Mouse (Mus musculus): ENCODE data around the gene Ms4a3.

Gene Ms4a3

GRCm38 (mm10) chr19:11640732-11641131, at the start of gene Ms4a3:
Gene Ms4a3, minus strand, starts transcription at chr19:11640851.
- no peak for DNase-seq

GRCm38 (mm10) chr19:11661562-11661961, 20.9 kb upstream of the Ms4a3 start:
- no peak for DNase-seq

GRCm38 (mm10) chr19:11660459-11660858, 19.8 kb upstream of the Ms4a3 start, which contains the start of gene Oosp2:
Gene Oosp2, minus strand, starts transcription at chr19:11660559.
- DNase-seq = no peak

GRCm38 (mm10) chr19:11659142-11659541, 18.5 kb upstream of the Ms4a3 start:
- DNase-seq = no peak

- no peak for DNase-seq
These were observed 8.9 kb upstream of the Ms4a3 start for GRCm38 (mm10) chr19:11649564-11649963.

GRCm38 (mm10) chr19:11646166-11646565, 5.5 kb upstream of the Ms4a3 start:
- no peak for DNase-seq

GRCm38 (mm10) chr19:11639038-11639437, 1.6 kb downstream of the Ms4a3 start:
- no peak for DNase-seq

- no peak for DNase-seq
These were observed 5.1 kb downstream of the Ms4a3 start for GRCm38 (mm10) chr19:11635572-11635971.

GRCm38 (mm10) chr19:11634330-11634729, 6.3 kb downstream of the Ms4a3 start:
- DNase-seq = no peak

GRCm38 (mm10) chr19:11633732-11634131, 6.9 kb downstream of the Ms4a3 start:
- no peak for DNase-seq

GRCm38 (mm10) chr19:11625231-11625630, 15.4 kb downstream of the Ms4a3 start:
- DNase-seq = no peak

- no peak for DNase-seq
These were observed 15.9 kb downstream of the Ms4a3 start for GRCm38 (mm10) chr19:11624800-11625199.

- DNase-seq = no peak
These were observed 17.1 kb downstream of the Ms4a3 start, which contains the start of gene Ms4a2 for GRCm38 (mm10) chr19:11623551-11623950. Gene Ms4a2, minus strand, starts transcription at chr19:11623719.

- DNase-seq = no peak
These were observed 22.7 kb downstream of the Ms4a3 start for GRCm38 (mm10) chr19:11617983-11618382.

GRCm38 (mm10) chr19:11614805-11615204, 25.8 kb downstream of the Ms4a3 start:
- no peak for DNase-seq

GRCm38 (mm10) chr19:11613776-11614443, 26.7 kb downstream of the Ms4a3 start:
- DNase-seq = no peak

- DNase-seq = no peak
These were observed 27.6 kb downstream of the Ms4a3 start for GRCm38 (mm10) chr19:11613084-11613483.

GRCm38 (mm10) chr19:11612293-11612692, 28.4 kb downstream of the Ms4a3 start:
- no peak for DNase-seq

GRCm38 (mm10) chr19:11611541-11611945, 29.1 kb downstream of the Ms4a3 start:
- peak; percentile 21 for DNase-seq

GRCm38 (mm10) chr19:11608172-11608571, 32.5 kb downstream of the Ms4a3 start:
- peak; percentile 47 for DNase-seq

GRCm38 (mm10) chr19:11604603-11605002, 36.0 kb downstream of the Ms4a3 start, which contains the start of gene Ms4a6d:
Gene Ms4a6d, minus strand, starts transcription at chr19:11604849.
- DNase-seq = no peak

- peak; percentile 72 for DNase-seq
These were observed 38.6 kb downstream of the Ms4a3 start for GRCm38 (mm10) chr19:11602026-11602425.

- DNase-seq = no peak
These were observed 39.3 kb downstream of the Ms4a3 start for GRCm38 (mm10) chr19:11601349-11601748.

- DNase-seq = no peak
These were observed 50.7 kb downstream of the Ms4a3 start for GRCm38 (mm10) chr19:11589891-11590449.

GRCm38 (mm10) chr19:11589205-11589604, 51.4 kb downstream of the Ms4a3 start:
- peak; percentile 62 for DNase-seq
